Mouse (Mus musculus): ENCODE results near the gene Cyp2c68.
"Not testable (repeated sequence)": the region's sequence is repeated elsewhere in the genome, so short reads cannot be mapped to it uniquely, and the experiment has no call there.

Gene Cyp2c68

DNA sequence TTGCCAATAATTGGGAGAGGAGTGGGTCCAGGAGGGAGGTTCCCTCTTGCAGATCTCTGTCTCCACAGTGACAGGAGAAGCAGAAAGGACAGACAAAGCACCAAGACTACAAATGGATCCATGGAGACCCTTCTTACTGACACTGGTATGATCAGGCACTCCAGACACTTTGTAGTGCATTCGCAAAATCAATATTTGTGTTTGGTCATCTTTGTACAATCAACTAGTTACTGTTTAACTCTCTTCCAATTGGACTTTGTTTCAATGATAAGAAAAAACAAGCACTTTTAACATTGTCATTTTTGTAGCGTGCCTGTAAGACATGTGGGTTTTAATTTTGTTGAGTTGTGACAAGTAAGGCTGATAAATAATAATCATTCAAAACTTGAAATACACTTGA is at the start of gene Cyp2c68:
Cyp2c68 (minus strand) TSS at position 135 of the 400 bp plus-strand sequence.
- DNase-seq = no peak

GRCm38 (mm10) chr19:39785458-39785857 is 44.6 kb upstream of the Cyp2c68 start:
- DNase-seq = not testable (repeated sequence)

DNA sequence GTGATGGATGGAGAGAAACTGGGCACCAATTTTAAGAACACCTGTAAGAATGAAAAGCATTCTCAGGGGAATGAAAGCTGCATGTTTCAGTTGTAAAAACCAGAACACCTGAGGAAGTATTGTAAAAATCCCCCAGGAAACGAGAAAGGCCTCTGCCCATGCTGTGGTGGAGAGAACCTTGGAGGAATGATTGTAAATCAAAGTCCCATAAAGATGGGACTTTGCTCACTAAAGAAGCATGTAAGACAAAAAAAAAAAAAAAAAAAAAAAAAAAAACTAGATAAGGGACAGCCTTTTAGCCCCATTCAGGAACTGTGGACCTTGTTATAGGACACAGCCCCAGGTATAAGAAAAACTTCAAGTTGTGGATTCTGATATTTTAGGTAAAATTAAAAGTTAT is 4.5 kb upstream of the Cyp2c68 start:
- no peak for DNase-seq

GRCm38 (mm10) chr19:39744361-39744760 is 3.5 kb upstream of the Cyp2c68 start:
- not testable (repeated sequence) for DNase-seq

DNA sequence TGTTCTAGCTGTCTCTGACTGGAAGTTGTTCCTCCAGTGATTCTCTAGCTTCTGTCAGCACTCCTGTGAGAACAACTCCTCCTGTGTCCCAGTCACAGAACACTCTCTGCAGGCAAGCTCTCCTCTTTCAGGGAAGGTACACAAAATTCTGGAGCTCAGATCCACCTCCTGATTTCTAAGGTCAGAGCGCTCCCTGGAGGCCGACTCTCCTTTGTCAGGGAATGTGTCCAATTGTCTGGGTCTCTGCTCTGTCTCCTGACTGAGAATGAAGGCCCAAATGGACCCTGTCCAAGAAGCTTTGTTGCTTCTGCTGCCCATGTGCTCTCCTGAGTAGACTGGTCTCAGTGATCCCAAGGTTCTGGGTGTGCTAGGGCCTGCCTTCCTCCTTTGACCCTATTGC is 29.7 kb downstream of the Cyp2c68 start:
- not testable (repeated sequence) for DNase-seq

DNA sequence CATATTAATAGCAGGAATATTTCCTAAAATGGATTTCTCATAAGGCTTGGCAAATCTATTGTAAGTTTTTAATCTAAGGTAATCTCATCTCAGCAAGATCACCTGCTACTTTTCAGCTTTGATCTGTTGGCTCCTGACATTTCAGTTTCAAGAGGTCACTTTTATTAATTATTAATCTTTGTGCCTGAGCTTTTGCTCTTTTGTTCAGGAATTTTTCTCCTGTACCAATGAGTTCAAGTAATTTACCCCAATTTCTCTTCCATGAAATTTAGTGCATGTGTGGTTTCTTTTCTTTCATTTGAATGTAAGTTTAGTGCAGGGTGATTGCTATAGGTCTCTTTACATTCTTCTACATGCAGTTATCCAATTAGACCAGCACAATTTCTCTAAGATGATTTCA is 75.2 kb downstream of the Cyp2c68 start:
- not testable (repeated sequence) for DNase-seq

GRCm38 (mm10) chr19:39652381-39652780 is 88.5 kb downstream of the Cyp2c68 start:
- no peak for DNase-seq

DNA sequence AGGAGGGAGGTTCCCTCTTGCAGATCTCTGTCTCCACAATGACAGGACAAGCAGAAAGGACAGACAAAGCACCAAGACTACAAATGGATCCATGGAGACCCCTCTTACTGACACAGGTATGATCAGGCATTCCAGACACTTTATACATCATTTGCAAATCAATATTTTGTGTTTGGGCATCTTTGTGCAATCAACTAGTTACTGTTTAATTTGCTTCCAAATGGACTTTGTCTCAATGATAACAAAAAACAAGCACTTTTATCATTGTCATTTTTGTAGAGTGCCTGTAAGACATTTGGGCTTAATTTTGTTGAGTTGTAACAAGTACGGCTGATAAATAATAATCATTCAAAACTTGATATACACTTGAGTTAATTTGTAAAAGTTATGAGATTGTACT is 91.9 kb downstream of the Cyp2c68 start, which contains the start of gene Cyp2c67:
Cyp2c67 (minus strand) TSS at position 114 of the 400 bp plus-strand sequence.
- DNase-seq = no peak

- DNase-seq = peak in 1 of 2 experiments; percentile 2
Observed at GRCm38 (mm10) chr19:39647519-39647918, 93.3 kb downstream of the Cyp2c68 start.

DNA sequence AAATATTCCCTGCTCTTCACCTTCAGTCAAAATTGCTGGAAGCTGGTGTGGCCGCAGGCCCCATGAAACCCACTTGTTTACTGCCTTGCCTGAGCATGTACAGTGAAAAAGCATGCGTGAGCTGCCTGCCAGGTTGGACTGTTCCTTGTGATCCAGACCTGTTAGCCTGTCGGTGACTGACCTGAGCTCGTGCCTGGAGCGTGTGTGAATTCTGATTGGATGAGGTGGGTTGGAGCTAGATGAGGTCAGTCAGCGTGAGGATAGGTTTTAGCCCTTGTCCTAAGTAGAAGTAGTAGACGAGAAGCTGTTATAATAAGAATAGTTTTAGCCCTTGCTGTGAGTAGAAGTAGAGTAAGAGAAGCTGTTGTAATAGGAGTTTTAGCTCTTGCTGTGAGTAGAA is 96.3 kb downstream of the Cyp2c68 start:
- DNase-seq = not testable (repeated sequence)

Data from cerebellum, postnatal 36 days (tissue).